Mouse (Mus musculus): ENCODE measurements around the gene Apobec4.

Apobec4 gene

GRCm38 (mm10) chr1:152800633-152801176 is 50.4 kb downstream of the Apobec4 start:
- peak; percentile 44 for DNase-seq (ENCODE audit: extremely low read depth, low read depth)

GRCm38 (mm10) chr1:152804907-152805306 is 54.6 kb downstream of the Apobec4 start:
- DNase-seq (ENCODE audit: extremely low read depth, low read depth): no peak
